Mouse (Mus musculus) neural tube, embryonic 14.5 days (tissue): Measurements from ENCODE around the gene Gm49342. TPM values are rescaled to one million over a fixed set of nuclear protein-coding genes. Genes with fewer than 3 reads are reported as not detected.
"Not testable (repeated sequence)": the region's sequence is repeated elsewhere in the genome, so short reads cannot be mapped to it uniquely, and the experiment has no call there.

Source experiments
- ATAC-seq: fragments of 200-750 bp; cut with Nextera tagmentation; 2 replicates; pipeline ENCODE4 v1.8.0; 2017; ENCODE audit warnings: low read depth, mild to moderate bottlenecking, moderate TSS enrichment, moderate library complexity
- H3K27ac ChIP-seq: fragments of 300-500 bp; sonication (generic); 2 replicates; pipeline ENCODE4 v1.5.1; 2014; ENCODE audit warnings: low read depth, mild to moderate bottlenecking, control low read depth, low read length, moderate library complexity, mixed read lengths
- H3K27me3 ChIP-seq: fragments of 300-500 bp; sonication (generic); 2 replicates; pipeline ENCODE4 v1.6.1; 2014; ENCODE audit warnings: low read length; ENCODE audit not compliant: control insufficient read depth, insufficient read depth
- H3K36me3 ChIP-seq: fragments of 300-500 bp; sonication (generic); 2 replicates; pipeline ENCODE4 v1.6.1; 2014; ENCODE audit warnings: low read length, mixed read lengths; ENCODE audit not compliant: control insufficient read depth, insufficient read depth
- H3K4me1 ChIP-seq: fragments of 300-500 bp; sonication (generic); 2 replicates; pipeline ENCODE4 v1.6.1; 2014; ENCODE audit warnings: low read length; ENCODE audit not compliant: control insufficient read depth, insufficient read depth
- H3K4me2 ChIP-seq: fragments of 300-500 bp; sonication (generic); 2 replicates; pipeline ENCODE4 v1.6.1; 2014; ENCODE audit warnings: mild to moderate bottlenecking, low read depth, low read length, control low read depth
- H3K4me3 ChIP-seq: fragments of 300-500 bp; sonication (generic); 2 replicates; pipeline ENCODE4 v1.5.1; 2014; ENCODE audit warnings: low read depth, low read length, control low read depth, mixed read lengths
- H3K9ac ChIP-seq: fragments of 300-500 bp; sonication (generic); replicated peaks from 2 replicates; pipeline ENCODE4 v1.6.1; 2014; ENCODE audit warnings: low read depth, mild to moderate bottlenecking, control low read depth, low read length, mixed read lengths
- H3K9me3 ChIP-seq: fragments of 300-500 bp; sonication (generic); 2 replicates; pipeline ENCODE4 v1.6.1; 2016; ENCODE audit warnings: low read length; ENCODE audit not compliant: control insufficient read depth
- WGBS: fragments of 180-500 bp; shearing (Covaris S2); extraction: QIAGEN DNeasy Blood & Tissue Kit; methylation state at CpG from one replicate; pipeline ENCODE4 v1.1.7; 2014; 5-methylcytosine and 5-hydroxymethylcytosine counted together
- polyA plus RNA-seq: library from polyadenylated mRNA; unstranded; fragments of >200 nt; fragmentation: Nextera tagmentation; extraction: Ambion mirVana; gene quantifications from 2 replicates; pipeline ENCODE4 v1.2.1, GENCODE M21; 2014

Gm49342 gene
- polyA plus RNA-seq, 1 experiment from 2014 or later = not detected

- H3K4me3 ChIP-seq, H3K9me3 ChIP-seq, H3K4me2 ChIP-seq, H3K9ac ChIP-seq, H3K27me3 ChIP-seq, H3K36me3 ChIP-seq, H3K27ac ChIP-seq, H3K4me1 ChIP-seq, ATAC-seq: not testable (repeated sequence)
These were observed 39.0 kb upstream of the Gm49342 start for GRCm38 (mm10) chr14:50905327-50905726.

DNA sequence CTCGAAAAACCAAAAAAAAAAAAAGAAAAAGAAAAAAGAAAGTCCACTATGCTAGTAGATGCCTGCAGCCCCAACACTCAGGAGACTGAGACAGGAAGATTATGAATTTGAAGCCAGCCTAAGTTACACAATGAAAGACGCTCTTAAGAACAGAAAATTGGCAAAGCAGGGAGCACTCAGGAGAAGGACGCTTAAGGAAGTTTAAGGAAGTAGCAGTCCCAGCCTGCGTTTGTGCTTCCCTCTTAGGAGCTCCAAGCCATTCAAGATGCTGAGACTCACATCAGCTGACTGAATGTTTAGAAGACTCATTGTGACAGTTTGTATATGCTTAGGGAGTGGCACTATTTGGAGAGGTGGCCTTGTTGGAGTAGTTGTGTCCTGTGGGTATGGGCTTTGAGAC lies 36.2 kb upstream of the Gm49342 start:
- no peak overlapping the region for H3K4me3 ChIP-seq
- no peak overlapping the region for H3K27ac ChIP-seq
- no peak overlapping the region for H3K9ac ChIP-seq
- no peak overlapping the region for H3K4me2 ChIP-seq
- H3K9me3 ChIP-seq = no peaks in the 10 kb centered on the region
- 81% methylated on average over 4 of the region's 4 CpGs for WGBS
- no peaks in the 10 kb centered on the region for H3K27me3 ChIP-seq
- peaks cover 7% of the 10 kb centered on the region; the same call in 1 of the 2 replicates for H3K36me3 ChIP-seq
- peaks cover 6% of the 10 kb centered on the region; the same call in 1 of the 2 replicates for H3K4me1 ChIP-seq
- no peak for ATAC-seq

GRCm38 (mm10) chr14:50911356-50911755 lies 33.0 kb upstream of the Gm49342 start:
- H3K4me1 ChIP-seq = no peaks in the 10 kb centered on the region
- peaks cover 21% of the 10 kb centered on the region for H3K36me3 ChIP-seq
- no peak overlapping the region for H3K9ac ChIP-seq
- H3K9me3 ChIP-seq = no peaks in the 10 kb centered on the region
- no peak overlapping the region for H3K4me3 ChIP-seq
- no peak overlapping the region for H3K27ac ChIP-seq
- no peaks in the 10 kb centered on the region for H3K27me3 ChIP-seq
- no peak for ATAC-seq
- 61% methylated on average over 3 of the region's 3 CpGs for WGBS
- no peak overlapping the region for H3K4me2 ChIP-seq

- not testable (repeated sequence) for H3K27ac ChIP-seq, H3K27me3 ChIP-seq, H3K9me3 ChIP-seq, ATAC-seq
- Histone ChIP-seq H3K4me1 (peaks cover 12% of the 10 kb centered on the region), H3K4me2 (peak overlapping the region; percentile 83), H3K9ac (peak overlapping the region; percentile 65; the same call in 1 of the 2 replicates), H3K36me3 (peaks cover 26% of the 10 kb centered on the region), H3K4me3 (peak overlapping the region; percentile 67)
- WGBS = 81% methylated on average over 1 of the region's 1 CpGs
These were observed 20.9 kb upstream of the Gm49342 start for GRCm38 (mm10) chr14:50923437-50923836.

DNA sequence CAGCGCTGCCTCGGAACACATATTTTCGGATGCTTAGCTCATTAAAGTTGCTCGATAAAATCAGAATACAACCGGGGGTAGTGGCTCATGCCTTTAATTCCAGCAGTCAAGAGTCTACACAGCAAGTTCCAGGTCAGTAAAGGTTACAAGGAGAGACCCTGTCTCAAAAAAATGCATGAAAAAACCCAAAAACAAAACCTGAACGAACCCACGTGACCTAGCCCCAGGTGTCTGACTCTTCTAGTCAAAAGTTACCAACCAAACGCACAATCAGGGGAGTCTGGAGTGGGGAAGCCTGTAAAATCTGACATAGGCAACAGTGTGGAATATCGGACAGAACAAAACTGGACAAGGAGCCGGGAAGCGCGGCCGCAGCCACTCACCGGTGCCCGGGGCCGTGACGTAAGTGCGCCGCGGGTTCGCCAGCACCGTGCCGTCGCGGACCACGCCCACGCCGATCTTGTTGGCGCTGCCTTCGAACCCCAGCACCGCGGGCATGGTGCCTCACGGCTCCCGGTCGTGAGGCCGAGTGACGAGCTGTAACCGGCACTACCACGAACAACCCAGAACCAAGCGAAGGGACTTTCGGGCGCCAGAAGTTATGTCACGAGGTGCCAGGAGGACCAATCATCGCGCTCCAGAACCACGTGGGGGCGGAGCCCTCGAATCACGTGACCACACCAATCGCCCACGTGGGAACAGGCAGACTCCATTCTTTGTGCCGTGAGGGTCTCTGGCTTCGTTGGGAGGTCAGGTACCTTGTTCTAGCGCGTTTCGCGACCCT lies 19.8 kb upstream of the Gm49342 start, which contains the start of the genes Osgep and Apex1:
Gene Osgep (minus strand): TSS at position 613 of the 784 bp plus-strand sequence.
Gene Apex1 (plus strand): TSS at position 688 of the 784 bp plus-strand sequence.
- peak within 1 kb of the TSS; percentile 85 for H3K27ac ChIP-seq
- H3K4me2 ChIP-seq = peak within 1 kb of the TSS; percentile 87
- ATAC-seq = peak; percentile 97
- peak within 1 kb of the TSS; percentile 70 for H3K9ac ChIP-seq
- H3K4me3 ChIP-seq = peak within 1 kb of the TSS; percentile 67
- under 1% methylated on average over 57 of the region's 57 CpGs for WGBS
- no peaks in the 10 kb centered on the region for H3K27me3 ChIP-seq
- peaks cover 13% of the 10 kb centered on the region for H3K4me1 ChIP-seq
- peaks cover 28% of the 10 kb centered on the region for H3K36me3 ChIP-seq
- H3K9me3 ChIP-seq = no peaks in the 10 kb centered on the region

- H3K9ac ChIP-seq = peak overlapping the region; percentile 70
- peaks cover 24% of the 10 kb centered on the region for H3K36me3 ChIP-seq
- peak overlapping the region; percentile 85 for H3K27ac ChIP-seq
- no peaks in the 10 kb centered on the region for H3K9me3 ChIP-seq
- peaks cover 19% of the 10 kb centered on the region for H3K4me1 ChIP-seq
- peak overlapping the region; percentile 87 for H3K4me2 ChIP-seq
- H3K27me3 ChIP-seq = no peaks in the 10 kb centered on the region
- ATAC-seq = peak; percentile 65; the same call in 1 of the 2 replicates
- H3K4me3 ChIP-seq = peak overlapping the region; percentile 67
- 1% methylated on average over 38 of the region's 38 CpGs for WGBS
These were observed 19.0 kb upstream of the Gm49342 start for GRCm38 (mm10) chr14:50925111-50925920.

GRCm38 (mm10) chr14:50927366-50927765 lies 17.0 kb upstream of the Gm49342 start:
- Histone ChIP-seq H3K27ac (no peak overlapping the region), H3K4me3 (no peak overlapping the region), H3K36me3 (peaks cover 24% of the 10 kb centered on the region), H3K4me2 (no peak overlapping the region), H3K27me3 (no peaks in the 10 kb centered on the region), H3K9me3 (no peaks in the 10 kb centered on the region), H3K4me1 (peaks cover 19% of the 10 kb centered on the region), H3K9ac (no peak overlapping the region)
- 65% methylated on average over 3 of the region's 3 CpGs for WGBS
- no peak for ATAC-seq

DNA sequence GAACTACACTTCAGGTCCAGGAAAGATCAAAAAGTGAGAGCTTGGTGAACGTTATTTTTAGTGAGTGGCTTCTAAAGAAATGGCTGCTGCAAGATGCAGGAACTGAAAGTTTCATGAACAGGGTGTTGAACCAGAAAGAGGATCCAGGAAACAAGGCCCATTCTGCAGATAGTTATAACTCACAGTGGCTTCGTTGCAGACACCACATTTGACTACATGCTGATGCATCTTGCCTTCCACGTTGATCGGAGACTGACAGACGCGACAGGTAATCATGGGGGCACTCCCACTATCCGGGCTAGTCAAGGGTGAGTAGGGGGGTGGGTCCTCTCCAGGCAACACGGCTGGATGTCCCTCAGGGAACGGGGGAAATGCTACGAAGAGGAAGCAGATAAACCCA lies 14.4 kb upstream of the Gm49342 start:
- Histone ChIP-seq H3K4me1 (peaks cover 16% of the 10 kb centered on the region), H3K9me3 (no peaks in the 10 kb centered on the region), H3K27ac (peak overlapping the region; percentile 84), H3K9ac (peak overlapping the region; percentile 99), H3K4me3 (peak overlapping the region; percentile 99), H3K36me3 (peaks cover 24% of the 10 kb centered on the region), H3K4me2 (peak overlapping the region; percentile 79), H3K27me3 (no peaks in the 10 kb centered on the region)
- WGBS = 14% methylated on average over 10 of the region's 10 CpGs
- no peak for ATAC-seq

GRCm38 (mm10) chr14:50930377-50930753 lies 14.0 kb upstream of the Gm49342 start:
- peaks cover 16% of the 10 kb centered on the region for H3K4me1 ChIP-seq
- H3K36me3 ChIP-seq = peaks cover 24% of the 10 kb centered on the region
- H3K4me2 ChIP-seq = peak overlapping the region; percentile 79
- peak overlapping the region; percentile 84 for H3K27ac ChIP-seq
- no peaks in the 10 kb centered on the region for H3K9me3 ChIP-seq
- peak overlapping the region; percentile 99 for H3K9ac ChIP-seq
- peak; percentile 60 for ATAC-seq
- H3K27me3 ChIP-seq = no peaks in the 10 kb centered on the region
- H3K4me3 ChIP-seq = peak overlapping the region; percentile 99
- WGBS = 1% methylated on average over 38 of the region's 38 CpGs
